Mouse (Mus musculus) MEL (cell line): ENCODE results near the gene Il2rg.

Experiments
- CTCF ChIP-seq, 3 experiments: IDR thresholded peaks in 2 of 3; conservative IDR thresholded peaks in 1 of 3; 2 replicates each; pipeline ENCODE4 v1.5.1; 2011 to 2012; ENCODE audit warnings: low read length in 3 of 3, low read depth in 2 of 3, mild to moderate bottlenecking in 2 of 3, improper control_type of control experiment in 1 of 3, inconsistent platforms in 1 of 3, mixed read lengths in 1 of 3, moderate library complexity in 1 of 3; ENCODE audit not compliant: control insufficient read depth in 1 of 3, insufficient read depth in 1 of 3, poor library complexity in 1 of 3, severe bottlenecking in 1 of 3
- MAFK ChIP-seq: IDR thresholded peaks from 2 replicates; pipeline ENCODE4 v1.6.1; 2011; ENCODE audit warnings: low read depth, mild to moderate bottlenecking, low read length, improper control_type of control experiment, borderline replicate concordance
- MEF2A ChIP-seq: IDR thresholded peaks from 2 replicates; pipeline ENCODE4 v1.6.1; 2014; ENCODE audit warnings: low read depth, mild to moderate bottlenecking, inconsistent platforms, low read length, improper control_type of control experiment; ENCODE audit not compliant: poor library complexity, insufficient replicate concordance, severe bottlenecking; ENCODE audit errors: extremely low read depth
- MXI1 ChIP-seq: IDR thresholded peaks from 2 replicates; pipeline ENCODE4 v1.6.1; 2011; ENCODE audit warnings: mild to moderate bottlenecking, low read depth, low read length, improper control_type of control experiment
- POLR2A ChIP-seq, 2 experiments: IDR thresholded peaks; 2 replicates each; pipeline ENCODE4 v1.6.1; 2011 to 2012; ENCODE audit warnings: low read length in 2 of 2, mild to moderate bottlenecking in 2 of 2, control low read depth in 1 of 2, improper control_type of control experiment in 1 of 2, low read depth in 1 of 2, moderate library complexity in 1 of 2; ENCODE audit not compliant: control insufficient read depth in 1 of 2, insufficient read depth in 1 of 2, poor library complexity in 1 of 2
- TCF12 ChIP-seq: IDR thresholded peaks from 2 replicates; pipeline ENCODE4 v1.6.1; 2014; ENCODE audit warnings: low read depth, mild to moderate bottlenecking, inconsistent platforms, low read length, improper control_type of control experiment, moderate library complexity
- USF1 ChIP-seq: IDR thresholded peaks from 2 replicates; pipeline ENCODE4 v1.6.1; 2014; ENCODE audit warnings: low read depth, mild to moderate bottlenecking, inconsistent platforms, low read length, improper control_type of control experiment, moderate library complexity
- USF2 ChIP-seq, 2 experiments: IDR thresholded peaks; 2 replicates each; pipeline ENCODE4 v1.6.1; 2011 to 2012; ENCODE audit warnings: improper control_type of control experiment in 2 of 2, low read length in 2 of 2, borderline replicate concordance in 1 of 2, inconsistent platforms in 1 of 2, low read depth in 1 of 2, mild to moderate bottlenecking in 1 of 2; ENCODE audit not compliant: insufficient read depth in 1 of 2
- ZC3H11A ChIP-seq: IDR thresholded peaks from 2 replicates; pipeline ENCODE4 v1.6.1; 2012; ENCODE audit warnings: low read depth, mild to moderate bottlenecking, inconsistent platforms, low read length, improper control_type of control experiment

DNA sequence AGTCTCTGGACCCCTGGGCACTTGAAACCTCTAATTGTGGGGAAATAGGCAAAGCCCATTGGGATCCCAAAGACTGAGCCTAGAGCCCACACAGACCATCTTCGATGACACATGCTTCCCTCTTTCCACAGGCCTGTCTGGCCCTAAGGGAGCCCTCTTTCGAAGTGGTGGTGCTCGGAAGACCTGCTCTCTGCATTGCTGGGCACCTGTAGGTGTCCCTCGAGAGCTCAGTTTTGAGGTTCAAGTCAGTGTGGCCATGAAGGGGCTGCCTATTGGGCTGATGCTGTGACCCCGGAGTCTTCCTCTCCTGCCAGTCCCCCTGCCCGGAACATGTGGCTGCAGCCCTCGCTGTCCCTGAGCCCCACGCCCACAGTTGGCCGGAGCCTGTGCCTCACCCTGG is 33.6 kb upstream of the Il2rg start:
- TF ChIP-seq MXI1 (no peak), POLR2A (IDR thresholded peaks at IDR 0.05; ENCODE audit: control insufficient read depth in 1 of 2, insufficient read depth in 1 of 2, low read depth in 1 of 2, low read length in 2 of 2, poor library complexity in 1 of 2) (no peak), TCF12 (no peak), USF1 (no peak), MAFK (no peak), USF2 (IDR thresholded peaks at IDR 0.05; ENCODE audit: borderline replicate concordance in 1 of 2, insufficient read depth in 1 of 2, low read depth in 1 of 2, low read length in 2 of 2) (no peak), MEF2A (no peak), ZC3H11A (no peak), CTCF (IDR thresholded peaks at IDR 0.05 in 2 of 3, conservative IDR thresholded peaks at IDR 0.05 in 1 of 3; ENCODE audit: control insufficient read depth in 1 of 3, insufficient read depth in 1 of 3, low read depth in 2 of 3, low read length in 3 of 3, poor library complexity in 1 of 3, severe bottlenecking in 1 of 3) (no peak)
